Mouse (Mus musculus) kidney, adult 2 months (tissue): Measurements from ENCODE around the gene Ulk4.

Source experiments
- CTCF ChIP-seq: fragments of 200-500 bp; conservative IDR thresholded peaks from 2 replicates; pipeline ENCODE4 v1.5.1; 2011; ENCODE audit warnings: low read depth, mild to moderate bottlenecking, control low read depth, low read length, moderate library complexity, mixed read lengths; ENCODE audit not compliant: insufficient read depth, insufficient read length
- POLR2A ChIP-seq: fragments of 200-500 bp; IDR thresholded peaks from one replicate; pipeline ENCODE4 v1.6.1; 2011; ENCODE audit warnings: low read depth, low read length, control low read depth

- TF ChIP-seq POLR2A: no peak
- no peak for TF ChIP-seq CTCF
These were observed 258.3 kb downstream of the Ulk4 start for GRCm38 (mm10) chr9:121018524-121019315.
